Mouse (Mus musculus) megakaryocyte, embryonic 14.5 days (primary cell): ENCODE data around the gene Chad.

Experiments
- FLI1 ChIP-seq: IDR thresholded peaks from 2 replicates; pipeline ENCODE4 v1.6.1; 2012; ENCODE audit warnings: low read length, inconsistent platforms, mixed read lengths
- GATA1 ChIP-seq: IDR thresholded peaks from 3 replicates; pipeline ENCODE4 v1.6.1; 2012; ENCODE audit warnings: mixed read lengths, low read length, inconsistent platforms, borderline replicate concordance

GRCm38 (mm10) chr11:94539761-94540160 is 25.1 kb upstream of the Chad start:
- TF ChIP-seq GATA1 (no peak), FLI1 (no peak)
